Mouse (Mus musculus) liver, embryonic 14.5 days (tissue): Measurements from ENCODE around the gene Ints4.

Experiments
- CTCF ChIP-seq: IDR thresholded peaks from 2 replicates; pipeline ENCODE4 v1.5.1; 2016; ENCODE audit warnings: antibody characterized with exemption, low read depth, control low read depth
- EP300 ChIP-seq: IDR thresholded peaks from 2 replicates; pipeline ENCODE4 v1.6.1; 2016; ENCODE audit warnings: antibody characterized with exemption, low read depth

GRCm38 (mm10) chr7:97491157-97491556 lies 10.4 kb downstream of the Ints4 start:
- TF ChIP-seq CTCF (no peak), EP300 (no peak)
